Mouse (Mus musculus) testis, adult 2 months (tissue): ENCODE data around the gene 4930447C04Rik. TPM values are rescaled to one million over a fixed set of nuclear protein-coding genes. Genes with fewer than 3 reads are reported as not detected.

Experiments
- H3K27ac ChIP-seq: fragments of 200-500 bp; 2 replicates; pipeline ENCODE4 v1.5.1; 2012; ENCODE audit warnings: low read depth, low read length; ENCODE audit not compliant: control insufficient read depth, insufficient read depth
- H3K27me3 ChIP-seq: fragments of 200-500 bp; 2 replicates; pipeline ENCODE4 v1.6.1; 2012; ENCODE audit warnings: mild to moderate bottlenecking, low read length, moderate library complexity; ENCODE audit not compliant: control insufficient read depth, insufficient read depth
- H3K36me3 ChIP-seq: fragments of 200-500 bp; 2 replicates; pipeline ENCODE4 v1.6.1; 2012; ENCODE audit warnings: mild to moderate bottlenecking, low read length; ENCODE audit not compliant: control insufficient read depth, insufficient read depth
- H3K4me1 ChIP-seq: fragments of 200-500 bp; 2 replicates; pipeline ENCODE4 v1.6.1; 2012; ENCODE audit warnings: low read length; ENCODE audit not compliant: control insufficient read depth, insufficient read depth
- H3K4me3 ChIP-seq: fragments of 200-500 bp; 2 replicates; pipeline ENCODE4 v1.5.1; 2012; ENCODE audit warnings: low read depth, mild to moderate bottlenecking, low read length, moderate library complexity, mixed read lengths; ENCODE audit not compliant: control insufficient read depth
- CTCF ChIP-seq: fragments of 200-500 bp; IDR thresholded peaks from 2 replicates; pipeline ENCODE4 v1.5.1; 2012; ENCODE audit warnings: low read depth, mild to moderate bottlenecking, inconsistent platforms, low read length, moderate library complexity; ENCODE audit not compliant: control insufficient read depth, insufficient read depth, insufficient replicate concordance
- POLR2A ChIP-seq: fragments of 200-500 bp; IDR thresholded peaks from 2 replicates; pipeline ENCODE4 v1.6.1; 2012; ENCODE audit warnings: low read depth, mild to moderate bottlenecking, inconsistent platforms, low read length, moderate library complexity; ENCODE audit not compliant: control insufficient read depth
- polyA plus RNA-seq: library from polyadenylated mRNA; depleted of rRNA; stranded (reverse); fragments of >200 nt; gene quantifications from 2 replicates; pipeline ENCODE4 v1.2.3, GENCODE M21; 2012

The 4930447C04Rik gene
- polyA plus RNA-seq, 1 experiment = 5.3 TPM

DNA sequence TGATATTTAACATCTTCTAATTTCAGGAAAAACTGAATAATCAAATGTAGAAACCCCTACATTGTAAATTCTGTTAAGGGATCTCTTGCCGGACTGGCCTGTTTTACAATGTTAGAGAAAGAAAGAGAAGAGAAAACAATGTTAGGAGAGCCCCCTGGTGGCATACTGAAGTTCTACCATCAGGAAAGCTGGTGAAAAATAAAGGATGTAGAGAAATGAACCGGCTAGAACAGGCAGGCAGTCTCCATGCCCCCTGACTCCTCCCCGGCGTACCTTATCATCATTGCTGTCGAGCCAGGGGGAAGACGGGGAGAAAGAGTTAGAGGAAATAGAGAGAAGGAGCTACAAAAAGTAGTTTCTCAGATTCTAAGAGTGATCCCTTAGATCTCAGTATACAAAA lies 32.6 kb upstream of the 4930447C04Rik start:
- H3K4me1 ChIP-seq = peaks cover 10% of the 10 kb centered on the region
- no peak overlapping the region for H3K4me3 ChIP-seq
- TF ChIP-seq POLR2A = no peak
- TF ChIP-seq CTCF = no peak
- H3K27me3 ChIP-seq = no peaks in the 10 kb centered on the region
- no peak overlapping the region for H3K27ac ChIP-seq
- no peaks in the 10 kb centered on the region for H3K36me3 ChIP-seq

DNA sequence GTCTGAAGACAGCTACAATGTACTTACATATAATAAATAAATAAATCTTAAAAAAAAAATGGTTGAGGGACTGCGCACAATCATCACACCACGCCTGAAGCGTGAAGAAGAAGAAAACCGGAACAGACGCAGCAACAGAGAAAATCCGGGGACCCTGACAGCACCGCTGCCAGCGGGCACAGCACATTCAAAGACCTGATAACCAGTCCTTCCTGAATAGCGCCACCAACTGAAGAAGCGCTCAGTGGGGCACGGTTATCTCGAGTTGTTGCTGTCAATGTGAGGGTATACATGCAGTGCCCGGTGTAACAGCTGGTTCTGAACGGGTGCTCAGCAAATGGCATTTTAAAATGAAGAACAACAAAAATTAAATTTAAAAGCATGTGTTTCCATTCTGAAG lies 30.0 kb upstream of the 4930447C04Rik start:
- TF ChIP-seq CTCF (no peak), POLR2A (no peak)
- H3K36me3 ChIP-seq = no peaks in the 10 kb centered on the region
- H3K27me3 ChIP-seq = no peaks in the 10 kb centered on the region
- no peak overlapping the region for H3K4me3 ChIP-seq
- no peak overlapping the region for H3K27ac ChIP-seq
- H3K4me1 ChIP-seq = peaks cover under 1% of the 10 kb centered on the region

- Histone ChIP-seq H3K27me3 (no peaks in the 10 kb centered on the region), H3K27ac (no peak overlapping the region), H3K36me3 (no peaks in the 10 kb centered on the region), H3K4me1 (no peaks in the 10 kb centered on the region), H3K4me3 (no peak overlapping the region)
- TF ChIP-seq CTCF (no peak), POLR2A (no peak)
Observed at GRCm38 (mm10) chr12:72967541-72967940, 27.0 kb upstream of the 4930447C04Rik start.

GRCm38 (mm10) chr12:72962761-72963160 lies 22.2 kb upstream of the 4930447C04Rik start:
- no peaks in the 10 kb centered on the region for H3K4me1 ChIP-seq
- no peak overlapping the region for H3K27ac ChIP-seq
- H3K27me3 ChIP-seq = no peaks in the 10 kb centered on the region
- TF ChIP-seq POLR2A (no peak), CTCF (no peak)
- no peaks in the 10 kb centered on the region for H3K36me3 ChIP-seq
- H3K4me3 ChIP-seq = no peak overlapping the region

GRCm38 (mm10) chr12:72958446-72958845 lies 17.9 kb upstream of the 4930447C04Rik start:
- no peak for TF ChIP-seq POLR2A
- no peak for TF ChIP-seq CTCF
- H3K4me3 ChIP-seq = no peak overlapping the region
- H3K27ac ChIP-seq = no peak overlapping the region
- H3K27me3 ChIP-seq = no peaks in the 10 kb centered on the region
- no peaks in the 10 kb centered on the region for H3K4me1 ChIP-seq
- no peaks in the 10 kb centered on the region for H3K36me3 ChIP-seq

GRCm38 (mm10) chr12:72957829-72958424 lies 17.4 kb upstream of the 4930447C04Rik start:
- H3K4me1 ChIP-seq = no peaks in the 10 kb centered on the region
- no peak overlapping the region for H3K27ac ChIP-seq
- H3K36me3 ChIP-seq = no peaks in the 10 kb centered on the region
- no peak for TF ChIP-seq CTCF
- TF ChIP-seq POLR2A = no peak
- no peaks in the 10 kb centered on the region for H3K27me3 ChIP-seq
- no peak overlapping the region for H3K4me3 ChIP-seq

DNA sequence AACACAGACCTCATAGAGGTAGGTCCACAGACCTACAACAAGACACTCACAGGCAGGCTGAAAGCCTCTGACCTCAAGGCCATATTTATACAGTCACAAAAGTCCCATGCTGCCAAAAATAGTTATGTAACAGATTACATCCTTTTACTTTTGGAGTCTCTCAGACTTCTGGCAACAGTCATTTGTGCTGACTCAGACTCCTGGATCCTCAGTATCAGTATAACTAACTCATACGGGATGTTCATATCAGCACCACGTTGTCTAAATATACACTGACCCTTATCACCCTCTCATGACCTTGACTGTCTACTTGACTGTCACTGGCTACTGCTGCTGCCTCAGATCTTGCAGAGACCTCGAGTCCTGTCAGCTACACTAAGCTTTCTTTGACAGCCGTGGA lies 14.3 kb upstream of the 4930447C04Rik start:
- Histone ChIP-seq H3K4me1 (no peaks in the 10 kb centered on the region), H3K27me3 (no peaks in the 10 kb centered on the region), H3K27ac (no peak overlapping the region)

DNA sequence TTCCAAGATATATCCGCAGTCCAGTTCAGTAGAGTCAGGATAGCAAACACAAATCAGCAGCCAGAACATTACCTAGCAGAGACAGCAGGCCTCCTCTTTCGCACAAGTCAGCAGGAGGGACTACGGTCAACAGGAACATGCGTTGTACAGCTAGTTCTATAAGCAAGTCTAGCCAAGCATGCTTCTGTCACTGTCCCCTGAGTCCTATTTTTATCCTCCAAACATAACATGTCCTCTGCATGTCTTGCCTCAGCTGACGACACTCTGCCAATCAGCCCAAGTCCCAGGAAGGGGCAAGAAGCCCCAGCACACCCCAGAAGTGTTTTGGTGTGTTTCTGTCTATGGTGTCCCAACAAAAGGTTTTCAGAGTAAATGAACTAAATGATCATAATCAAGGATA lies 13.3 kb upstream of the 4930447C04Rik start:
- Histone ChIP-seq H3K27ac (no peak overlapping the region), H3K4me3 (no peak overlapping the region), H3K36me3 (no peaks in the 10 kb centered on the region), H3K27me3 (no peaks in the 10 kb centered on the region), H3K4me1 (no peaks in the 10 kb centered on the region)
- TF ChIP-seq CTCF = no peak
- TF ChIP-seq POLR2A = no peak

More for the DNA sequence above, 14.3 kb upstream of the 4930447C04Rik start:
- no peak overlapping the region for H3K4me3 ChIP-seq
- no peaks in the 10 kb centered on the region for H3K36me3 ChIP-seq
- no peak for TF ChIP-seq CTCF
- no peak for TF ChIP-seq POLR2A
